Mouse (Mus musculus) erythroblast, embryonic 14.5 days (primary cell): ENCODE results near the gene Adam11. TPM values are rescaled to one million over a fixed set of nuclear protein-coding genes. Genes with fewer than 3 reads are reported as not detected.

Source experiments
- H3K27me3 ChIP-seq: 2 replicates; pipeline ENCODE4 v1.6.1; 2012; ENCODE audit warnings: inconsistent platforms; ENCODE audit not compliant: control insufficient read depth
- H3K36me3 ChIP-seq: 2 replicates; pipeline ENCODE4 v1.6.1; 2012; ENCODE audit warnings: mild to moderate bottlenecking, inconsistent platforms; ENCODE audit not compliant: control insufficient read depth
- H3K4me1 ChIP-seq: 2 replicates; pipeline ENCODE4 v1.6.1; 2012; ENCODE audit warnings: inconsistent platforms; ENCODE audit not compliant: control insufficient read depth
- H3K4me3 ChIP-seq: replicated peaks from 2 replicates; pipeline ENCODE3; 2012; ENCODE audit warnings: moderate library complexity, mild to moderate bottlenecking, inconsistent platforms
- H3K9me3 ChIP-seq: 2 replicates; pipeline ENCODE4 v1.6.1; 2012; ENCODE audit warnings: low read length, inconsistent platforms, mixed read lengths; ENCODE audit not compliant: control insufficient read depth
- GATA1 ChIP-seq: IDR thresholded peaks from 2 replicates; pipeline ENCODE4 v1.6.1; 2012; ENCODE audit warnings: low read length, inconsistent platforms, mixed read lengths
- TAL1 ChIP-seq: IDR thresholded peaks from 3 replicates; pipeline ENCODE4 v1.6.1; 2012; ENCODE audit warnings: low read length, inconsistent platforms, mixed read lengths
- polyA plus RNA-seq: library from polyadenylated mRNA; stranded (reverse); fragments of >175 nt; gene quantifications from 2 replicates; pipeline ENCODE4 v1.2.3, GENCODE M21; 2012

Gene Adam11
- polyA plus RNA-seq, 1 experiment = 0.01 TPM

GRCm38 (mm10) chr11:102734961-102735360 lies 26.3 kb upstream of the Adam11 start:
- H3K9me3 ChIP-seq = no peaks in the 10 kb centered on the region
- no peaks in the 10 kb centered on the region for H3K36me3 ChIP-seq
- no peak overlapping the region for H3K4me3 ChIP-seq
- H3K27me3 ChIP-seq = peaks cover 13% of the 10 kb centered on the region
- TF ChIP-seq TAL1 (no peak), GATA1 (no peak)
- H3K4me1 ChIP-seq = no peaks in the 10 kb centered on the region; the same call in 1 of the 2 replicates

GRCm38 (mm10) chr11:102738046-102738445 lies 23.2 kb upstream of the Adam11 start:
- Histone ChIP-seq H3K27me3 (peaks cover 25% of the 10 kb centered on the region), H3K4me3 (no peak overlapping the region), H3K4me1 (no peaks in the 10 kb centered on the region; the same call in 1 of the 2 replicates)

GRCm38 (mm10) chr11:102739278-102739966 lies 21.8 kb upstream of the Adam11 start:
- H3K4me1 ChIP-seq = no peaks in the 10 kb centered on the region; the same call in 1 of the 2 replicates
- TF ChIP-seq GATA1 = no peak
- TF ChIP-seq TAL1 = no peak
- no peak overlapping the region for H3K4me3 ChIP-seq
- no peaks in the 10 kb centered on the region for H3K9me3 ChIP-seq
- H3K27me3 ChIP-seq = peaks cover 25% of the 10 kb centered on the region
- H3K36me3 ChIP-seq = no peaks in the 10 kb centered on the region

More at GRCm38 (mm10) chr11:102738046-102738445, 23.2 kb upstream of the Adam11 start:
- H3K36me3 ChIP-seq = no peaks in the 10 kb centered on the region
- H3K9me3 ChIP-seq = no peaks in the 10 kb centered on the region
- TF ChIP-seq GATA1 = no peak
- no peak for TF ChIP-seq TAL1

- H3K4me1 ChIP-seq = no peaks in the 10 kb centered on the region; the same call in 1 of the 2 replicates
- H3K27me3 ChIP-seq = peaks cover 25% of the 10 kb centered on the region
- no peaks in the 10 kb centered on the region for H3K36me3 ChIP-seq
- no peak overlapping the region for H3K4me3 ChIP-seq
- H3K9me3 ChIP-seq = no peaks in the 10 kb centered on the region
- no peak for TF ChIP-seq TAL1
Measured at GRCm38 (mm10) chr11:102740634-102741033, 20.6 kb upstream of the Adam11 start.

- no peak for TF ChIP-seq GATA1
- no peak for TF ChIP-seq TAL1
- Histone ChIP-seq H3K27me3 (peaks cover 25% of the 10 kb centered on the region), H3K36me3 (no peaks in the 10 kb centered on the region), H3K4me3 (no peak overlapping the region), H3K9me3 (no peaks in the 10 kb centered on the region), H3K4me1 (no peaks in the 10 kb centered on the region; the same call in 1 of the 2 replicates)
Measured at GRCm38 (mm10) chr11:102741129-102741950, 19.9 kb upstream of the Adam11 start.

GRCm38 (mm10) chr11:102742066-102742465 lies 19.2 kb upstream of the Adam11 start:
- Histone ChIP-seq H3K4me3 (no peak overlapping the region), H3K36me3 (no peaks in the 10 kb centered on the region), H3K9me3 (no peaks in the 10 kb centered on the region), H3K4me1 (no peaks in the 10 kb centered on the region; the same call in 1 of the 2 replicates), H3K27me3 (peaks cover 25% of the 10 kb centered on the region)
- TF ChIP-seq TAL1 (no peak), GATA1 (no peak)

- no peak for TF ChIP-seq GATA1
- TF ChIP-seq TAL1 = no peak
- Histone ChIP-seq H3K9me3 (no peaks in the 10 kb centered on the region), H3K36me3 (no peaks in the 10 kb centered on the region), H3K4me1 (no peaks in the 10 kb centered on the region; the same call in 1 of the 2 replicates), H3K4me3 (no peak overlapping the region), H3K27me3 (peaks cover 25% of the 10 kb centered on the region)
Measured at GRCm38 (mm10) chr11:102742843-102743242, 18.4 kb upstream of the Adam11 start.

GRCm38 (mm10) chr11:102744746-102745145 lies 16.5 kb upstream of the Adam11 start:
- no peaks in the 10 kb centered on the region for H3K36me3 ChIP-seq
- TF ChIP-seq TAL1 (no peak), GATA1 (no peak)
- H3K9me3 ChIP-seq = no peaks in the 10 kb centered on the region
- H3K4me1 ChIP-seq = no peaks in the 10 kb centered on the region
- no peak overlapping the region for H3K4me3 ChIP-seq
- H3K27me3 ChIP-seq = peaks cover 14% of the 10 kb centered on the region

GRCm38 (mm10) chr11:102747866-102748265 lies 13.4 kb upstream of the Adam11 start:
- TF ChIP-seq TAL1 = no peak
- TF ChIP-seq GATA1 = no peak
- H3K27me3 ChIP-seq = no peaks in the 10 kb centered on the region
- no peaks in the 10 kb centered on the region for H3K36me3 ChIP-seq
- no peak overlapping the region for H3K4me3 ChIP-seq
- no peaks in the 10 kb centered on the region for H3K4me1 ChIP-seq
- H3K9me3 ChIP-seq = no peaks in the 10 kb centered on the region
